Mouse (Mus musculus): ENCODE measurements around the gene Lsm14b.

DNA sequence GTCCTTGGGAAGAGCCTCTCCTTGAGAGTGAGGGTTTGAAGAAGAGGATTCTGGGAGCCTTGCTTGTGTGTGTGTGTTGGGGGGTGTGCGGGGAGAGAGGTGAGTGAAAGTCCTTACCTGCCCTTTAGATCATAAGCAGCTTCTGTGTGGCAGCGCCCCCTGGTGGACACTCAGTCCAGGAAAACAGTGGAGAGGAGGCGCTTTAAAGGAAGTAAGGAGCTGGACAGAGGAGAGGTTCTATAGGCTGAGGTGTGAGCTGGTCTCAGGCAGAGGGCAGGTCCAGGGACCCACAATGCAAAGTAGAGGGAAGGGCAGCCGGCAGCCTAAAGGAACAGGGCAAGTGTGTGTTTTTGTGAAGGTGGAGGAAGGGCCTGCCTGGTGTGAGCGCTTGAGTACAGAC, 26.2 kb downstream of the Lsm14b start:
- 0 out of 2 replicates have a peak, but pooled peaks have one; percentile 65 for TF ChIP-seq ZC3H11A (IDR thresholded peaks at IDR 0.05; ENCODE audit: borderline replicate concordance, low read depth, low read length)
- TF ChIP-seq ZNF384 (IDR thresholded peaks at IDR 0.05; ENCODE audit: low read depth, low read length), result no peak

All from ES-E14 (cell line).